Mouse (Mus musculus) G1E (cell line): ENCODE results near the gene Ldlrap1. TPM values are rescaled to one million over a fixed set of nuclear protein-coding genes. Genes with fewer than 3 reads are reported as not detected.

ENCODE experiments used
- ATAC-seq: 2 replicates; pipeline ENCODE4 v1.8.0; 2016; ENCODE audit warnings: mild to moderate bottlenecking; ENCODE audit not compliant: insufficient number of reproducible peaks, poor library complexity, low FRiP score, severe bottlenecking; ENCODE audit errors: extremely low read depth
- DNase-seq: peaks from one replicate; pipeline ENCODE4 v3.0.0; 2012; ENCODE audit warnings: low spot score
- H3K27me3 ChIP-seq: 2 replicates; pipeline ENCODE4 v1.6.1; 2012; ENCODE audit warnings: mild to moderate bottlenecking, low read length, inconsistent platforms; ENCODE audit not compliant: insufficient read depth
- H3K36me3 ChIP-seq: replicated peaks from 2 replicates; pipeline ENCODE3; 2012; ENCODE audit warnings: mild to moderate bottlenecking, inconsistent platforms
- H3K4me1 ChIP-seq: 2 replicates; pipeline ENCODE4 v1.6.1; 2012; ENCODE audit warnings: low read depth, low read length, inconsistent platforms, mixed read lengths; ENCODE audit not compliant: insufficient read depth
- H3K4me3 ChIP-seq: 2 replicates; pipeline ENCODE4 v1.5.1; 2012; ENCODE audit warnings: low read depth, mild to moderate bottlenecking, inconsistent platforms, low read length, moderate library complexity, mixed read lengths
- H3K9me3 ChIP-seq: replicated peaks from 2 replicates; pipeline ENCODE4 v1.6.1; 2012; ENCODE audit warnings: inconsistent platforms
- CTCF ChIP-seq: IDR thresholded peaks from 2 replicates; pipeline ENCODE4 v1.5.1; 2012; ENCODE audit warnings: low read depth, low read length, inconsistent platforms, mixed read lengths
- GATA1 ChIP-seq: IDR thresholded peaks from 2 replicates; pipeline ENCODE4 v1.6.1; 2012; ENCODE audit warnings: borderline replicate concordance, low read length, inconsistent platforms, mixed read lengths
- GATA2 ChIP-seq: IDR thresholded peaks from 2 replicates; pipeline ENCODE4 v1.6.1; 2012; ENCODE audit warnings: low read depth, low read length, inconsistent platforms, borderline replicate concordance
- POLR2AphosphoS5 ChIP-seq: IDR thresholded peaks from 2 replicates; pipeline ENCODE4 v1.6.1; 2012; ENCODE audit warnings: low read depth, low read length, inconsistent platforms; ENCODE audit not compliant: insufficient replicate concordance
- TAL1 ChIP-seq: conservative IDR thresholded peaks from 2 replicates; pipeline ENCODE4 v1.6.1; 2012; ENCODE audit warnings: low read depth, low read length, inconsistent platforms, mixed read lengths
- polyA plus RNA-seq: library from polyadenylated mRNA; stranded (reverse); fragments of >175 nt; gene quantifications from 2 replicates; pipeline ENCODE4 v1.2.3, GENCODE M21; 2012
- total RNA-seq, 2 experiments: library from RNA; stranded (forward) in 1 of 2; stranded (reverse) in 1 of 2; fragments of 200-1000 nt in 1 of 2; fragments of >200 nt in 1 of 2; fragmentation: Nextera tagmentation in 1 of 2; gene quantifications; 2 replicates each; pipeline ENCODE4 v1.2.3; 2014 to 2017

Gene Ldlrap1
- total and polyA plus RNA-seq, 3 experiments = 9.4 to 23.3 (median 14.6) TPM

GRCm38 (mm10) chr4:134703835-134704546 is 63.8 kb downstream of the Ldlrap1 start, which contains the start of gene Man1c1:
TSS of gene Man1c1 (minus strand) at chr4:134704290.
- H3K4me1 ChIP-seq = no peaks in the 10 kb centered on the region; the same call in 1 of the 2 replicates
- H3K27me3 ChIP-seq = peaks cover 42% of the 10 kb centered on the region
- peaks cover 27% of the 10 kb centered on the region for H3K9me3 ChIP-seq
- H3K36me3 ChIP-seq = no peaks in the 10 kb centered on the region
- ATAC-seq (no peak), DNase-seq (peak; percentile 29)
- TF ChIP-seq GATA2 (no peak), CTCF (no peak), POLR2AphosphoS5 (no peak), GATA1 (no peak), TAL1 (no peak)
- peak within 1 kb of the TSS; percentile 30; the same call in 1 of the 2 replicates for H3K4me3 ChIP-seq

GRCm38 (mm10) chr4:134702981-134703834 is 64.6 kb downstream of the Ldlrap1 start:
- Histone ChIP-seq H3K27me3 (peaks cover 42% of the 10 kb centered on the region), H3K36me3 (no peaks in the 10 kb centered on the region), H3K4me3 (peak overlapping the region; percentile 30; the same call in 1 of the 2 replicates), H3K9me3 (peaks cover 27% of the 10 kb centered on the region), H3K4me1 (no peaks in the 10 kb centered on the region; the same call in 1 of the 2 replicates)
- TF ChIP-seq GATA1 = no peak
- TF ChIP-seq GATA2 = no peak
- no peak for TF ChIP-seq TAL1
- TF ChIP-seq CTCF = no peak
- TF ChIP-seq POLR2AphosphoS5 = no peak
- DNase-seq = no peak
- no peak for ATAC-seq

GRCm38 (mm10) chr4:134701934-134702333 is 65.9 kb downstream of the Ldlrap1 start:
- Histone ChIP-seq H3K27me3 (peaks cover 32% of the 10 kb centered on the region), H3K36me3 (no peaks in the 10 kb centered on the region), H3K4me1 (no peaks in the 10 kb centered on the region; the same call in 1 of the 2 replicates), H3K9me3 (peaks cover 27% of the 10 kb centered on the region), H3K4me3 (no peak overlapping the region)
- peak; percentile 79 for TF ChIP-seq CTCF
- TF ChIP-seq TAL1 = no peak
- ATAC-seq (no peak), DNase-seq (no peak)

- Histone ChIP-seq H3K4me1 (no peaks in the 10 kb centered on the region; the same call in 1 of the 2 replicates), H3K36me3 (no peaks in the 10 kb centered on the region), H3K4me3 (no peak overlapping the region), H3K9me3 (peaks cover 27% of the 10 kb centered on the region), H3K27me3 (peaks cover 32% of the 10 kb centered on the region)
- DNase-seq (no peak), ATAC-seq (no peak)
- no peak for TF ChIP-seq TAL1
- no peak for TF ChIP-seq CTCF
- TF ChIP-seq GATA1 = no peak
- TF ChIP-seq GATA2 = no peak
- TF ChIP-seq POLR2AphosphoS5 = no peak
Measured at GRCm38 (mm10) chr4:134700911-134701310, 66.9 kb downstream of the Ldlrap1 start.

GRCm38 (mm10) chr4:134693202-134693940 is 74.5 kb downstream of the Ldlrap1 start:
- Histone ChIP-seq H3K4me3 (no peak overlapping the region), H3K36me3 (no peaks in the 10 kb centered on the region), H3K9me3 (peaks cover 3% of the 10 kb centered on the region), H3K4me1 (no peaks in the 10 kb centered on the region), H3K27me3 (peaks cover 11% of the 10 kb centered on the region)
- TF ChIP-seq GATA2 = no peak
- no peak for ATAC-seq
- DNase-seq = no peak

GRCm38 (mm10) chr4:134692388-134692787 is 75.4 kb downstream of the Ldlrap1 start:
- no peak for TF ChIP-seq GATA1
- TF ChIP-seq POLR2AphosphoS5 = no peak
- TF ChIP-seq GATA2 = no peak
- TF ChIP-seq CTCF = 0 out of 2 replicates have a peak, but pooled peaks have one; percentile 16
- TF ChIP-seq TAL1 = no peak
- H3K27me3 ChIP-seq = peaks cover 11% of the 10 kb centered on the region
- H3K36me3 ChIP-seq = no peaks in the 10 kb centered on the region
- H3K4me3 ChIP-seq = no peak overlapping the region
- DNase-seq (no peak), ATAC-seq (no peak)
- H3K4me1 ChIP-seq = no peaks in the 10 kb centered on the region
- H3K9me3 ChIP-seq = peaks cover 3% of the 10 kb centered on the region
